Comparison of ENCODE assay signal across 20 mouse cellular contexts in the genomic region with DNA sequence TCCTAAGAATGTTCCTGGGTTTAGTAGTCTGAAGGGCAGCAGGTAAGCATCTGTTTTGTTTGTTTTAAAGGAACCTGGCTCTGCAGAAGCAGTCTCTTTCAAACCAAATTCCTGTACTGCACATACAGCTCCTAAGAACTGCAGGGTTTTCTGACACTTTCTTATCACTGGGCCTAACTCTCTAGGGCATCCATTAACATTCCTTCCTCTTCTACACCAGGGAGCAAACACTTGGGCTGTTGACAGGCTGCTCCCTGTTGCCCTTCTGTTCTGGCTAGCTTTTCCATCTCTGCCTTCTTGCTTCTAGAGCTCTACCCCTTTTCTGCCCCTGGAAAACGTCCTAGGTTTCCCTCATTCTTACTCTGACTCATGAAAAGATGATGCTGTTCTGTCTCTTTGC.
"Had no signal": no experiment of that assay in that cellular context is flagged by ENCODE, and none has a peak within 500 bp of the region (broad histone marks: within the 10 kb centered on the region; RNA-seq: fewer than 3 reads in every experiment).

No protein-coding gene starts in this region.

- H3K36me3 ChIP-seq: limb, embryonic 10.5 days; limb, embryonic 13.5 days; liver, embryonic 12.5 days; liver, embryonic 15.5 days; midbrain, embryonic 10.5 days; midbrain, embryonic 13.5 days; neural tube, embryonic 13.5 days; stomach, embryonic 15.5 days had no signal

- H3K27me3 ChIP-seq: limb, embryonic 13.5 days; liver, embryonic 12.5 days; liver, embryonic 15.5 days; megakaryocyte, embryonic 14.5 days; midbrain, embryonic 13.5 days; neural tube, embryonic 13.5 days; stomach, embryonic 15.5 days had no signal

- H3K4me1 ChIP-seq: limb, embryonic 10.5 days; limb, embryonic 13.5 days; liver, embryonic 12.5 days; liver, embryonic 15.5 days; megakaryocyte, embryonic 14.5 days; midbrain, embryonic 10.5 days; midbrain, embryonic 13.5 days; neural tube, embryonic 13.5 days; stomach, embryonic 15.5 days had no signal

- H3K9me3 ChIP-seq: limb, embryonic 10.5 days; limb, embryonic 13.5 days; liver, embryonic 12.5 days; liver, embryonic 15.5 days; midbrain, embryonic 10.5 days; midbrain, embryonic 13.5 days; neural tube, embryonic 13.5 days; stomach, embryonic 15.5 days had no signal

- DNase-seq: kidney, adult 18-20 months; kidney, adult 9 months; kidney, postnatal 14 days; kidney, postnatal 4 days; liver; retina, postnatal 1 day; right cerebral cortex, postnatal 25 days; spleen, adult 18-20 months; thymus, postnatal 25 days had no signal

- H3K27ac ChIP-seq: limb, embryonic 10.5 days; limb, embryonic 13.5 days; liver, embryonic 12.5 days; liver, embryonic 15.5 days; midbrain, embryonic 10.5 days; midbrain, embryonic 13.5 days; neural tube, embryonic 13.5 days; stomach, embryonic 15.5 days had no signal

- H3K4me2 ChIP-seq: limb, embryonic 13.5 days; liver, embryonic 12.5 days; liver, embryonic 15.5 days; midbrain, embryonic 13.5 days; neural tube, embryonic 13.5 days; stomach, embryonic 15.5 days had no signal

- H3K9ac ChIP-seq: limb, embryonic 13.5 days; liver, embryonic 12.5 days; liver, embryonic 15.5 days; midbrain, embryonic 13.5 days; neural tube, embryonic 13.5 days; stomach, embryonic 15.5 days had no signal

- H3K4me3 ChIP-seq: limb, embryonic 10.5 days; limb, embryonic 13.5 days; liver, embryonic 12.5 days; liver, embryonic 15.5 days; megakaryocyte, embryonic 14.5 days; midbrain, embryonic 10.5 days; midbrain, embryonic 13.5 days; myocyte; neural tube, embryonic 13.5 days; stomach, embryonic 15.5 days had no signal

- ATAC-seq: liver, embryonic 12.5 days; midbrain, embryonic 13.5 days; midbrain, embryonic 16.5 days had no signal
